Mouse (Mus musculus): Measurements from ENCODE around the gene Mapk12. TPM values are rescaled to one million over a fixed set of nuclear protein-coding genes. Genes with fewer than 3 reads are reported as not detected.
A peak's percentile ranks its signal among the peaks of the same experiment; 100 is the strongest.

Gene Mapk12
- polyA plus RNA-seq, 1 experiment from 2014 or later: 11.4 TPM

- WGBS: 78% methylated on average over 2 of the region's 4 CpGs
- H3K9me3 ChIP-seq (replicated peaks): no peaks in the 10 kb centered on the region
- peaks cover 86% of the 10 kb centered on the region for H3K4me1 ChIP-seq
- no peak for ATAC-seq (ENCODE audit: low FRiP score)
- peak overlapping the region; percentile 24 for H3K9ac ChIP-seq
- no peaks in the 10 kb centered on the region for H3K27me3 ChIP-seq
- 0 out of 2 replicates have a peak overlapping the region, but pooled peaks have one; percentile 4 for H3K4me3 ChIP-seq
- no peaks in the 10 kb centered on the region for H3K36me3 ChIP-seq
- peak overlapping the region; percentile 93 for H3K4me2 ChIP-seq (replicated peaks)
- peak overlapping the region; percentile 35; the same call in 1 of the 2 replicates for H3K27ac ChIP-seq
Observed at GRCm38 (mm10) chr15:89177576-89178259, 37.2 kb upstream of the Mapk12 start.

GRCm38 (mm10) chr15:89177121-89177520 lies 36.6 kb upstream of the Mapk12 start:
- H3K27ac ChIP-seq: peak overlapping the region; percentile 35; the same call in 1 of the 2 replicates
- H3K36me3 ChIP-seq: no peaks in the 10 kb centered on the region
- WGBS: 14% methylated on average over 5 of the region's 5 CpGs
- H3K4me2 ChIP-seq (replicated peaks): peak overlapping the region; percentile 93
- H3K9ac ChIP-seq: peak overlapping the region; percentile 24; the same call in 1 of the 2 replicates
- ATAC-seq (ENCODE audit: low FRiP score): no peak
- 0 out of 2 replicates have a peak overlapping the region, but pooled peaks have one; percentile 4 for H3K4me3 ChIP-seq
- no peaks in the 10 kb centered on the region for H3K27me3 ChIP-seq
- no peaks in the 10 kb centered on the region for H3K9me3 ChIP-seq (replicated peaks)
- H3K4me1 ChIP-seq: peaks cover 86% of the 10 kb centered on the region

DNA sequence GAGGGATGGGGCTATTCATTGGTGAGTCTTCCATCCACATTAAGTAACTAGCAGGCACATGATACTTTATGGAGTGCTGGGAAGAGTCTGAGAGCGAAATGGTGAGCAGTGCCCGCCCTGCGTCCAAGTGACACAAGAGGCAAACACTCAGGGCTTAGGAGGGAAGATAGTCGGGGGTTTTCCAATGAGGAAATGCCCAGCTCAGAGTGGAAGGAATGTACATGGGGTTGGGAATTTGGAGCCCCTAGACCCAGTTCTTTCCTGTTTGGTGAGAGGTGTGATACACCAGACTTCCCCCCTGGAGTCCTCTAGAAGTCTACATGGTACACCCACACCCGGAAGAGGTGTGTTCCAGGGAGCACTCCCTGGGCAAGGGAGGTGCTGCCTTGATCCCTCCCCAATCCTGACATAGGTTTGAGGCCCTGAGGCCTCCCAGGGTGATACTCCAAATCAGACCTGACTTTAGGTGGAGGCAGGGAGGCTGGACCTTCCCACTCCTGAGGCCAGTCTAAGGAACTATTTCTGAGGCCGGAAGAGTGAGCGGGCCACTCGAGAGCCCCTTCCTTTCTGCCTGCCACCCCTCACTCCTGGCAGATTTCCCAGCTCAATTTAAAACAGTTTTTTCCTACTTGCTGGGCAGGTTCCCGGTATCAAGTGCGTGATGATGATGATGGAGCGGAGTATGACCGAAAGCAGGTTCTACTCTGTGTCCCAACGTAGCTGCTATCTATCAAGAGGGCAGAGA lies 35.1 kb upstream of the Mapk12 start:
- 86% methylated on average over 13 of the region's 13 CpGs for WGBS
- no peaks in the 10 kb centered on the region for H3K36me3 ChIP-seq
- H3K9me3 ChIP-seq (replicated peaks): no peaks in the 10 kb centered on the region
- H3K27me3 ChIP-seq: no peaks in the 10 kb centered on the region
- peaks cover 89% of the 10 kb centered on the region for H3K4me1 ChIP-seq
- H3K4me2 ChIP-seq (replicated peaks): no peak overlapping the region
- H3K27ac ChIP-seq: no peak overlapping the region
- H3K9ac ChIP-seq: no peak overlapping the region
- ATAC-seq (ENCODE audit: low FRiP score): no peak
- no peak overlapping the region for H3K4me3 ChIP-seq

- Histone ChIP-seq H3K27me3 (no peaks in the 10 kb centered on the region), H3K4me3 (no peak overlapping the region), H3K9me3 (replicated peaks) (no peaks in the 10 kb centered on the region), H3K9ac (no peak overlapping the region), H3K27ac (no peak overlapping the region), H3K4me1 (peaks cover 95% of the 10 kb centered on the region), H3K4me2 (replicated peaks) (no peak overlapping the region), H3K36me3 (0 out of 2 replicates have a peak, but pooled peaks cover 3% of the 10 kb centered on the region)
- no peak for ATAC-seq (ENCODE audit: low FRiP score)
- WGBS: 60% methylated on average over 11 of the region's 11 CpGs
Observed at GRCm38 (mm10) chr15:89174889-89175339, 34.4 kb upstream of the Mapk12 start.

- under 1% methylated on average over 15 of the region's 15 CpGs for WGBS
- Histone ChIP-seq H3K4me1 (peaks cover 97% of the 10 kb centered on the region), H3K4me3 (peak overlapping the region; percentile 54), H3K9me3 (replicated peaks) (no peaks in the 10 kb centered on the region), H3K27ac (no peak overlapping the region; the same call in 1 of the 2 replicates), H3K27me3 (no peaks in the 10 kb centered on the region), H3K4me2 (replicated peaks) (peak overlapping the region; percentile 100), H3K36me3 (0 out of 2 replicates have a peak, but pooled peaks cover 3% of the 10 kb centered on the region), H3K9ac (peak overlapping the region; percentile 79)
- peak; percentile 33; the same call in 1 of the 2 replicates for ATAC-seq (ENCODE audit: low FRiP score)
Observed at GRCm38 (mm10) chr15:89173906-89174214, 33.4 kb upstream of the Mapk12 start.

DNA sequence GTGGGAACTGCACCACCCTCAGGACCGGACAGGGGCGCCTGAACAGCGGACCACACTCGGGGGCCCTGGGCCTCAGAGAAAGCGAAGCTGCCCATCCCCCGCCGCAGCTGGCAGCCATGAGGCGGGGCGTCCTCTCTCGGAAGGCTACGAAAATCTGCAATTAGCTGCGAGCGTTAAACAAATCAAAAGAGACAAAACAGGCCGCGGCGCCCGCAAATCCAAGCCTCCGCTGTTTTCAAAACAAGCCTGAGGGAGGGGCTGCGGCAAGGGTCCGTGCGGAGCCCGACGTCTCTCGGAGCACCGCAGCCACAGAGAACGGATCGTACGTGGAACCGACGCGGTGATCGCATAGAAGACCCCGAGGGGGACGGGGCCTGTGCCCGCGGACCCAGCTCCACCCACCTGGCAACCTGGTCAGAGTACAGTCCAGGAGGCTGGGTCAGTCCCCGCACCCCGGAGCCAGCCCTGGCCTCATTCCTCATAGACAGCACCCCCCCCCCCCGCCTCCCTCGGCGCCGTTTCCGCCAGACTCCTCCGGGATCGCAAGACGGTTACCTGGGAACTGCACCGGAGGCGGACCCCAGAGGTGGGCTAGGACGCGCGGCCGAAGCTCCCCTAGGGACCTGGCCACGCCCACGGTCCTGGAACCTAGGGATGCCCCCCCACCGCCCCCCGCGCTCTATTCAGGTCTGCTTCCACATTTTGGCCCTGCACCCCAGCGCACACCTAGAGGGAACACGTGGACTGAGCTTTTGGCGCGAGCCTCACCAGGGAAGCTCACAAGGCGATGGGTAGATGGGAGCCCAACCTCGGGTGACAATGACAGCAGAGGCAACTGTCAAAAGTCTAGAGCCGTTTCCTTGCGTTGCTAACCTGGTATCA lies 32.8 kb upstream of the Mapk12 start:
- Histone ChIP-seq H3K27ac (peak overlapping the region; percentile 81), H3K9ac (peak overlapping the region; percentile 79), H3K36me3 (peaks cover 6% of the 10 kb centered on the region), H3K9me3 (replicated peaks) (no peaks in the 10 kb centered on the region), H3K27me3 (no peaks in the 10 kb centered on the region), H3K4me1 (peaks cover 92% of the 10 kb centered on the region), H3K4me2 (replicated peaks) (peak overlapping the region; percentile 100), H3K4me3 (peak overlapping the region; percentile 54)
- peak; percentile 57 for ATAC-seq (ENCODE audit: low FRiP score)
- under 1% methylated on average over 65 of the region's 65 CpGs for WGBS

GRCm38 (mm10) chr15:89172276-89172935 lies 31.9 kb upstream of the Mapk12 start:
- H3K36me3 ChIP-seq: peaks cover 14% of the 10 kb centered on the region

DNA sequence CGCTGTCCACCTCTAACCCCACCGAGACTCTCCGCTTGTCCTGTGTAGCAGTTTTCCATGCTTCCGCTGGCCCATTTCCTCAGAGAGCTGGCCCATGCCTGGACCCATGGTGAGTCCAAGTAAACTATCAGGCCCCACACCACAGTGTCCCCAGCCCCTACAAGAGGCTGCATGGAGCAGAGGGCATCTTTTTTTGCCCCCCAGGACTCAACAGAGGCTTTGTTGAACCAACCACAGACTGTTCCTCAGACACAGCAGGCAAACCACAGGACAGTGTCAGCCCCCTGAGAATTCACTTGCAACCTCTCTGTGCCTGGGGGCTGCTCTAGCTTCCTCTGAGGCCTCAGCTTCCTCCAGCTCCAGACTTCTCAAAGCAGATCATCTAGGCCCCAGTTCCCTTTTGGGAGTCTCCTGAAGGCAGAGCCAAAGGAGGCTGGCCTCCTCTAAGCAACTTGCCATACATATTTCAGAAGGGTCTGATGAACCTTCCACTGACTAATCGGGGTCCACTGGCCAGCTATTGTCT lies 31.1 kb upstream of the Mapk12 start:
- Histone ChIP-seq H3K4me2 (replicated peaks) (no peak overlapping the region), H3K9ac (no peak overlapping the region), H3K4me3 (no peak overlapping the region), H3K4me1 (peaks cover 76% of the 10 kb centered on the region), H3K9me3 (replicated peaks) (no peaks in the 10 kb centered on the region), H3K27ac (peak overlapping the region; percentile 52), H3K27me3 (no peaks in the 10 kb centered on the region), H3K36me3 (peaks cover 23% of the 10 kb centered on the region)
- no peak for ATAC-seq (ENCODE audit: low FRiP score)
- WGBS: 82% methylated on average over 5 of the region's 5 CpGs

More at GRCm38 (mm10) chr15:89172276-89172935, 31.9 kb upstream of the Mapk12 start:
- H3K9ac ChIP-seq: peak overlapping the region; percentile 79
- peak overlapping the region; percentile 100 for H3K4me2 ChIP-seq (replicated peaks)
- WGBS: 39% methylated on average over 17 of the region's 17 CpGs
- no peaks in the 10 kb centered on the region for H3K27me3 ChIP-seq
- H3K9me3 ChIP-seq (replicated peaks): no peaks in the 10 kb centered on the region
- peak overlapping the region; percentile 54 for H3K4me3 ChIP-seq
- H3K27ac ChIP-seq: peak overlapping the region; percentile 81
- no peak for ATAC-seq (ENCODE audit: low FRiP score)
- H3K4me1 ChIP-seq: peaks cover 84% of the 10 kb centered on the region

- Histone ChIP-seq H3K4me2 (replicated peaks) (peak overlapping the region; percentile 21; the same call in 1 of the 2 replicates), H3K9ac (no peak overlapping the region), H3K36me3 (peaks cover 37% of the 10 kb centered on the region), H3K27me3 (no peaks in the 10 kb centered on the region), H3K9me3 (replicated peaks) (no peaks in the 10 kb centered on the region), H3K27ac (peak overlapping the region; percentile 50), H3K4me1 (peaks cover 61% of the 10 kb centered on the region), H3K4me3 (no peak overlapping the region)
- no peak for ATAC-seq (ENCODE audit: low FRiP score)
- WGBS: 70% methylated on average over 3 of the region's 3 CpGs
Observed at GRCm38 (mm10) chr15:89170102-89170501, 29.6 kb upstream of the Mapk12 start.

- no peaks in the 10 kb centered on the region for H3K27me3 ChIP-seq
- peaks cover 55% of the 10 kb centered on the region for H3K4me1 ChIP-seq
- peak; percentile 18; the same call in 1 of the 2 replicates for ATAC-seq (ENCODE audit: low FRiP score)
- H3K4me2 ChIP-seq (replicated peaks): peak overlapping the region; percentile 21
- no peak overlapping the region for H3K4me3 ChIP-seq
- peaks cover 44% of the 10 kb centered on the region for H3K36me3 ChIP-seq
- 0 out of 2 replicates have a peak overlapping the region, but pooled peaks have one; percentile 38 for H3K9ac ChIP-seq
- no peaks in the 10 kb centered on the region for H3K9me3 ChIP-seq (replicated peaks)
- peak overlapping the region; percentile 50 for H3K27ac ChIP-seq
- WGBS: 2% methylated on average over 10 of the region's 10 CpGs
Observed at GRCm38 (mm10) chr15:89169431-89169830, 28.9 kb upstream of the Mapk12 start.

DNA sequence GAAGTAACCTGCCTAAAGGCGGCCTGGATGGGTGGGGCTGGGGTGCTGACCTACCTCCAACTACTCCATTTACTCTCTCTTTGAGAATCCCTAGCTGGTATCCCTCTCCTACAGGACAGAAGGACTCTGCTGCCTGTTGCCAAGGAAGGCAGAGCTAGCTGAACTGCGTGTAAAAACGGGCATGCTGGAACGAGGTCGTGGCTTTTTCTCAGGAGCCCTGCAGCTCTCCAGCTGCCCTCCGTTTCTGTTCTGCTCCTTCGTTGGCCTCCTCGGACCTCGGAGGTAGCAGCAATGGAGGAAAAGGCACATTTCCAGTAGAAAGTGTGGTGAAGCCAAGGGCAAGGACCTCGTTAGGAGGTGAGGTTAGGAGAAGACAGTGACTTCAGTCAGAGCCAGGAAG lies 28.4 kb upstream of the Mapk12 start:
- Histone ChIP-seq H3K4me3 (no peak overlapping the region), H3K27me3 (no peaks in the 10 kb centered on the region), H3K4me1 (peaks cover 50% of the 10 kb centered on the region), H3K36me3 (peaks cover 49% of the 10 kb centered on the region), H3K27ac (peak overlapping the region; percentile 49; the same call in 1 of the 2 replicates), H3K9ac (0 out of 2 replicates have a peak overlapping the region, but pooled peaks have one; percentile 38), H3K4me2 (replicated peaks) (peak overlapping the region; percentile 9; the same call in 1 of the 2 replicates), H3K9me3 (replicated peaks) (no peaks in the 10 kb centered on the region)
- no peak for ATAC-seq (ENCODE audit: low FRiP score)
- WGBS: 51% methylated on average over 10 of the region's 10 CpGs

Measured in hindbrain, embryonic 12.5 days (tissue).